Comparison of ENCODE assay signal across 8 mouse cellular contexts in genomic region chr10:76835497-76836357, GRCm38 (mm10).
DNase-seq lines count a peak whose midpoint lies in the region; ATAC-seq and TF ChIP-seq lines count a peak whose summit lies in the region.

No protein-coding gene starts in this region.

- H3K9ac ChIP-seq in hindbrain, postnatal 0 days (replicated peaks; ENCODE audit: low read length) = no peak overlapping the region

- peak; percentile 100 for TF ChIP-seq CTCF in hindbrain, postnatal 0 days (IDR thresholded peaks at IDR 0.05; ENCODE audit: low read depth)

- H3K9me3 ChIP-seq in hindbrain, postnatal 0 days (ENCODE audit: low read length) = no peaks in the 10 kb centered on the region

- H3K27ac ChIP-seq in hindbrain, postnatal 0 days = no peak overlapping the region; the same call in 1 of the 2 replicates

- no peaks in the 10 kb centered on the region for H3K27me3 ChIP-seq in hindbrain, postnatal 0 days (ENCODE audit: insufficient read depth, low read length)

- DNase-seq in WW6 (ENCODE audit: low read depth, low spot score) = peak; percentile 22
- peak; percentile 93 to 95 for DNase-seq in cerebellum, postnatal 25 days
- DNase-seq in gastrocnemius, adult 18-20 months (ENCODE audit: low spot score) = peak; percentile 77
- peak; percentile 94 for DNase-seq in hindbrain, postnatal 0 days (ENCODE audit: low spot score)
- peak; percentile 77 for DNase-seq in left cerebral cortex, adult 11 months (ENCODE audit: low spot score)
- DNase-seq in mesoderm, embryonic 11.5 days (ENCODE audit: low read depth, low spot score) = peak; percentile 88
- DNase-seq in right cerebral cortex, postnatal 25 days = peak; percentile 81
- DNase-seq in urinary bladder, postnatal 25 days (ENCODE audit: low spot score) = peak; percentile 82

- WGBS in hindbrain, postnatal 0 days = 56% methylated on average over 14 of the region's 14 CpGs

- no peak overlapping the region for H3K4me2 ChIP-seq in hindbrain, postnatal 0 days (ENCODE audit: low read depth, low read length)

- H3K4me3 ChIP-seq in hindbrain, postnatal 0 days (ENCODE audit: low read length) = no peak overlapping the region

- H3K36me3 ChIP-seq in hindbrain, postnatal 0 days (ENCODE audit: insufficient read depth, low read length) = no peaks in the 10 kb centered on the region

- ATAC-seq in hindbrain, postnatal 0 days = peak; percentile 82

- H3K4me1 ChIP-seq in hindbrain, postnatal 0 days (ENCODE audit: insufficient read depth, low read length) = no peaks in the 10 kb centered on the region

Comparison
In these comparisons a context has a peak if more than half of its experiments do, and no peak if none do; other contexts are left out.
1. DNase-seq: peak in every context shown above with its lines; median percentile 94 in cerebellum, postnatal 25 days; 94 in hindbrain, postnatal 0 days; 88 in mesoderm, embryonic 11.5 days; 82 in urinary bladder, postnatal 25 days; 81 in right cerebral cortex, postnatal 25 days; 77 in gastrocnemius, adult 18-20 months; 77 in left cerebral cortex, adult 11 months; 22 in WW6.